Mouse (Mus musculus) c-Kit-positive CD71-positive TER-119-negative erythroid progenitor cells, embryonic 14.5 days (primary cell): Measurements from ENCODE around the gene Metrn.
A peak's percentile ranks its signal among the peaks of the same experiment; 100 is the strongest.
"Not testable (repeated sequence)": the region's sequence is repeated elsewhere in the genome, so short reads cannot be mapped to it uniquely, and the experiment has no call there.

ENCODE experiments used
- DNase-seq: peaks from one replicate; pipeline ENCODE4 v3.0.0-alpha.2; 2013; ENCODE audit warnings: low read depth

The Metrn gene

DNA sequence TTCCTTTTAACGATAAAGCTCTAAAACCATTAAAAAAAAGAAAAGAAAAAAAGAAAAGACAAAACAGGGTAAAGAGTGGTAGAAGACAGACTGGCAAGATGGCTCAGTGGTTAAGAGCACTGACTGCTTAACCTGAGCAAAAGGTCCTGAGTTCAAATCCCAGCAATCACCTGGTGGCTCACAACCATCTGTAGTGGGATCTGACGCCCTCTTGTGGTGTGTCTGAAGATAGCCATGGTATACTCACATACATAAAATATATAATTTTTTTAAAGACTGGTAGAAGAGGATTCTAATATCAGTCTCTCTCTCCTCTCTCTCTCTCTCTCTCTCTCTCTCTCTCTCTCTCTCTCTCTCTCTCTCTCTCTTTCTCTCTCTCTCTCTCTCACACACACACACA is 10.5 kb upstream of the Metrn start:
- not testable (repeated sequence) for DNase-seq

DNA sequence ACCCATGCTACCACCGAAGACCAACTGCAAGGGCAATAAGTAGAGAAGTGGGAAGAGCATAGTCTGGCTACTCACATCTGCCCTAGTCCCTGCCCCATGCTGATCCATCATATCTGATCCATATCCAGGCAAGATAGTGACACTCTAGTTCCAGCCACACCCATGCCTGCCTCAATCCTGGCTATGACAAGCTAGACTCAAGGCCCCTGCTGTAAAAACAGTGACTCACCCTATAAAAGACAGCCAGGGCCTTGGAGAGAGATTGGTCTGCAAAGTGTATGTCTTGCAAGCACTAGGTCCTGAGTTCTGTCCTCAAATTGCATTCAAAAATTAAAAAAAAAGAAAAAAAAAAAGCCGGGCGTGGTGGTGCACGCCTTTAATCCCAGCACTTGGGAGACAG is 9.6 kb upstream of the Metrn start:
- DNase-seq: no peak

- no peak for DNase-seq
Measured at GRCm38 (mm10) chr17:25802825-25803517, 6.0 kb upstream of the Metrn start.

DNA sequence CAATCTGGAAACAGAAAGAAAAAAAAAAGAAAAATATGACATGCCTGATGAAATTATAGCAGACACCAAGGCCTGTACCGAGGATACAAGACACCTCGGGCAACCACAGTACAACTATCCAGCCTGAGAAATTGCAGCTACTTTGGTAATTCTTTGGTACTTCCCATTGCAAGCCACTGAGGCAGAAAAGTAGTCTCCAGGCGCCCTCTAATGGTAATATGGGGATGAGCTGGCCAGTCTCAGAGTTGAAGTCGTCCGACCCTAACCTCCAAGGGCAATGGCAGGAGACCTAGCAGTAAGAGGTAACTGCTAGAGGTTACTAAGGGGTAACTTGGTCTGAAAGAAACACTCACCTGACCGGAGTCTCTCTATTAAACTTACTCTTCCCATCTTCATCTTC is 4.1 kb upstream of the Metrn start:
- DNase-seq: peak; percentile 73

GRCm38 (mm10) chr17:25796211-25796771 is 645 bp downstream of the Metrn start:
- no peak for DNase-seq

DNA sequence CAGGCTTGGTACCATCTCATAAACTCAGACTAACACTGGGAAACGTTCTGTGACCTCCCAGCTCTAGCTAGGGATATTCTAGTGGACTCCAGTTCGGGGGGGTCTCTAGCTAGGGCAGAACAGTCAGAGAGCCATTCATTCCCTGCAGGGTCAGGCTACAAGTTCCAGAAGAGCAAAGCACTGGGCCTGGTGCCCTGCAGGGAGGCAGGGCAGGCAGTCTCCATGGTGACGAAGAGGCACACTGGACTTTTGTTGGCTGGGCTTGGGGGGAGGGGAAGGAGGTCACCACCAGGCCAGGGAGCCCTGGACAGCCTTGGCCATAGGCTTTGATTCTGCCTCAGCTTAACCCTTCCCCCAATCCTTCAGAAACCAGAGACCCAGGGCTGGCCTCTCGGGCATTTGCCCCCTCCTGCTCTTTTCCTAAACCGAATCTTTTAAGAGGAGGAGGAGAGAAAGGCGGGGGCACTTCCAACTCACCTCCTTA is 1.3 kb downstream of the Metrn start, which contains the start of gene AC134908.4:
Gene AC134908.4, minus strand, starts transcription at position 51 of the 484 bp plus-strand sequence.
- no peak for DNase-seq

GRCm38 (mm10) chr17:25794998-25795397 is 1.9 kb downstream of the Metrn start:
- no peak for DNase-seq

GRCm38 (mm10) chr17:25794197-25794596 is 2.7 kb downstream of the Metrn start:
- no peak for DNase-seq

DNA sequence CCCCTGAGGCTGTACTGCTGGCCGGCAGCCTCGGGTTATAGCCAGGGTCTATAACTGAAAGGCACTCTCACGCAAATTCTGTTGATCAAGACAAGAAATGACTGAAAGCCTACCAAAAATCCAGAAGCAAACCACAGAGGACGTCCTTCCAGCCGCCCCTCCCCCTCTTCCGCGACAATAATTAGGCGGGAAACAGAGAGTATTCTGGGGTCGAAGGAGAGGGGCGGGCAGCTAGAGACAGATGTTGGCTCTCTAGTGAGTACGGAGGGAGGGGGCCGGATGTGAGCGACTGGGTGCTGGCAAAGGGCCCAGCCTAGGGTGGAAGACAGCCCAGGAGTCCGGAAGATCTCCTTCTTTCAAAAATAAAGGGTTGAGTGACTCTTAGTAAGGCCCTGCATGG is 4.3 kb downstream of the Metrn start, which contains the start of gene Fam173a:
Gene Fam173a, minus strand, starts transcription at position 287 of the 400 bp plus-strand sequence.
- peak; percentile 46 for DNase-seq

DNA sequence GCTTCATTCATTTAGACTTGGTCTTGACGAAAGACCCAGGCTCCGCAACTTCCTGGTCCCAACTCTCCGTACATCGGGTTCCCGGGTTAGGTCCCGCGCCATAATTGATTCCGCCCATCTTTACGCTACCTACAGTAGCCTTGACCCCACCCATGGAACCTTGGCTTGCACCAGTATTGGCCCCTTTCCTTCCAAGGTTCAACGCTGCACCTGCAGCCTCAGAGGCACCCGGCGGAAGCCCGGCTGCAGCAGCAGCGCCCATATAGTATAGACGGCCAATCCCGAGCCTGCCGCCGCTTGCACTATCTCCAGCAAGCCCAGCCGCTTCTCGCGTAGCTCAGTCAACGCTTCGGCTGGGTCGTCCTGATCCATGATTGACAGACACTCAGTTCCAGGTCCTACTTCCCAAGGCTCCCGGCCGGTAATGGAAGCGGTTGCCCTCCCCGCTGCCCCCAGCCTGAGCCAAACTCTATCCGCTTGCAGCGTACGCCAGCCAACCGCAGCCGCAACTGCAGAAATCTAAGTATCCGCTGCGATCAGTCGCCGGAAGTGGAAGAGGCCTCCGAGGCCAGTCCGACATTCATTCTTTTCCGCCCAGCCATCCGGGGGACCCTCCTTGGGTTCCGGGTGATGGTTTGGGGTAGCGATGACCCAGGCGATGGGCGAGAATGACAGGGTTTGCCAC is 5.0 kb downstream of the Metrn start:
- DNase-seq: peak; percentile 82

- no peak for DNase-seq
Measured at GRCm38 (mm10) chr17:25791320-25791842, 5.6 kb downstream of the Metrn start.

- DNase-seq: no peak
Measured at GRCm38 (mm10) chr17:25786781-25787504, 10.0 kb downstream of the Metrn start.

- DNase-seq: no peak
Measured at GRCm38 (mm10) chr17:25786280-25786679, 10.7 kb downstream of the Metrn start, which contains the start of gene Ccdc78. TSS of gene Ccdc78 (plus strand) at chr17:25786580.

DNA sequence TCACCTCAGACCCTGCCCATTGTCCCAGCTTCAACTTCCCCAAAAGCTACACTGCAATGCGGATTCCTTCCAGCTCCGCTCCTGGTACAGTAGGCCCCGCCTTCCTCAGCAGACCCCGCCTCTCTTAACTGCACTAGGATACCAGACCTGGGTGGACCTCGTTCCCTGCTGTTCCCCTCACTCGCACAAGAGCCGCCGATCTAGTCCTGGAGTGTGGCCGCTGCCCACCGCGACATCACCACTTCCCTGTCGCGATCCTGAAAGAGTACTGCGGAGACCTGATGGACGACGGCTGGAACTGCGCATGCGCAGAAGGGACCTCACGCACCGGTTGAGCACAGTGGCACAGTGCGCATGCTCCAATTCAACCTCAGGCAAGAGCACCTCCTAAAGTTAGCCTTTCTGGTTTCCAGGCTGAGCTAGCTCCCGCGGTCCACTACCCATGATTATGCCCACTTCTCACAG is 11.6 kb downstream of the Metrn start, which contains the start of gene Haghl:
Gene Haghl, minus strand, starts transcription at position 393 of the 465 bp plus-strand sequence.
- peak; percentile 94 for DNase-seq

- no peak for DNase-seq
Measured at GRCm38 (mm10) chr17:25783861-25784574, 12.9 kb downstream of the Metrn start.

- no peak for DNase-seq
Measured at GRCm38 (mm10) chr17:25783086-25783485, 13.8 kb downstream of the Metrn start.

- no peak for DNase-seq
Measured at GRCm38 (mm10) chr17:25781339-25781738, 15.6 kb downstream of the Metrn start.

DNA sequence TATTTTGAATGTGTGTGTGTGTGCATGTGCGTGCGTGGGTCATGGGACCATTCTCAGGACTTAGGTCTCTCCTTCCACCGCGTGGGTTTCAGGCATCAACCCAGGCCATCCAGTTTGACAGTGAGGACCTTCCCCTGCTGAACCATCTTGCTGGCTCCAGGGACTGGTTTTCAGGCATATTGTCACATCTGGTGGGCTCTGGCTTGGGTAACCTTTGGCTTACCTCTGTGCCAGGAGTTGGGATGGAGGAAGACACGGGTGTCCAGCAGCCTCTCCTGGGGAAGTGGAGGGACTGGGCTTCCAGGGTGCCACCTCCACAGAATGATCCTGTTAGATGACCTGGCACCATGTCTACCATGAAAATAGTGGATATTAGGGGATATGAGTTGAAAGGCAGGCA is 19.0 kb downstream of the Metrn start:
- no peak for DNase-seq

DNA sequence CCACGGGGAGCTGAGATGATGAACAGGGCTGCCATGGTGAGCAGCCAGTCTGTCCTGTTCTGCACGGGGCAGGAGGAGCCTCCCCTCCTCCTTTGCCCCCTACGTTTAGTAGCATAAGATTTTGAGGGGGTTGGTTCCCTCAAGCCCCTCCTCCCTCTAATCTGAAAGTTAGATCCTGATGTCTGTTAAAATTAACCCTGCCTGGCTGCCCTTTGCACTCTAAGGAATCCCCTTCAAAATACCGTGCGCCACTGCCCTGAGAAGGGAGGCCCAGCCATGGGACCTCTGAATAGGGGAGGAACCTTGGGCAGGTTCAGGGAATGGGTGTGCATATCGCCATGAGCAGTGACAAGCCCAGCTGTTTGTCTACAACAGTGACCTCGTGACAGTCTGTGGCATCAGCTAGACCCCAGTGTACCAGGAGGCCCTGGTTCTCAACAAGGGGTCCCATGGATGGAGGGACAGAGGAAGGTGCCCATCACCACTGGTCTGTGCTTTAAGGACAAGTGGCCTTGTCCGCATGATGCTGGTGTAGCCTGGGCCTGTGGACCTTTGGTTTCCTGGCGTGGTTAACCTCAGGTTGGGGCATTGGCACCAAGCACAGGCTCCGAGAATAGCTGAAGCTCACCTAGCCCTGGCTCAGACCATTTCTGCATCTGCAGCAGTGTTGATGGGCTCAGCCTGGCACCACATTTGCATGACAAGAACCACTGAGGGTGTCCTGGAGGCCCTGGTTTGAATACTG is 21.4 kb downstream of the Metrn start:
- no peak for DNase-seq

GRCm38 (mm10) chr17:25773549-25774120 is 23.3 kb downstream of the Metrn start, which contains the start of gene Narfl:
TSS of gene Narfl (plus strand) at chr17:25773776.
- DNase-seq: peak; percentile 99
